Mouse (Mus musculus) forebrain, embryonic 15.5 days (tissue): ENCODE measurements around the gene Dtx3. TPM values are rescaled to one million over a fixed set of nuclear protein-coding genes. Genes with fewer than 3 reads are reported as not detected.

Experiments used
- ATAC-seq: fragments of 200-750 bp; cut with Nextera tagmentation; replicated peaks from 2 replicates; pipeline ENCODE4 v1.8.0; 2017; ENCODE audit warnings: mild to moderate bottlenecking, moderate TSS enrichment, moderate library complexity
- H3K27ac ChIP-seq: fragments of 300-500 bp; sonication (generic); replicated peaks from 2 replicates; pipeline ENCODE4 v1.5.1; 2015; ENCODE audit warnings: mild to moderate bottlenecking, inconsistent platforms
- H3K27me3 ChIP-seq: fragments of 300-500 bp; sonication (generic); 2 replicates; pipeline ENCODE4 v1.6.1; 2015; ENCODE audit warnings: inconsistent platforms
- H3K36me3 ChIP-seq: fragments of 300-500 bp; sonication (generic); 2 replicates; pipeline ENCODE4 v1.6.1; 2015; ENCODE audit warnings: mild to moderate bottlenecking, inconsistent platforms
- H3K4me1 ChIP-seq: fragments of 300-500 bp; sonication (generic); 2 replicates; pipeline ENCODE4 v1.6.1; 2015; ENCODE audit warnings: inconsistent platforms
- H3K4me2 ChIP-seq: fragments of 300-500 bp; sonication (generic); replicated peaks from 2 replicates; pipeline ENCODE4 v1.6.1; 2015; ENCODE audit warnings: mild to moderate bottlenecking, inconsistent platforms
- H3K4me3 ChIP-seq: fragments of 300-500 bp; sonication (generic); 2 replicates; pipeline ENCODE4 v1.5.1; 2015; ENCODE audit warnings: mild to moderate bottlenecking, inconsistent platforms
- H3K9ac ChIP-seq: fragments of 300-500 bp; sonication (generic); replicated peaks from 2 replicates; pipeline ENCODE4 v1.6.1; 2015; ENCODE audit warnings: mild to moderate bottlenecking, inconsistent platforms
- H3K9me3 ChIP-seq: fragments of 300-500 bp; sonication (generic); 2 replicates; pipeline ENCODE4 v1.6.1; 2016; ENCODE audit warnings: inconsistent platforms
- WGBS: fragments of 180-500 bp; shearing (Covaris S2); methylation state at CpG from one replicate; pipeline ENCODE4 v1.1.7; 2015; ENCODE audit warnings: mixed read lengths; 5-methylcytosine and 5-hydroxymethylcytosine counted together
- polyA plus RNA-seq: library from polyadenylated mRNA; unstranded; fragments of >200 nt; fragmentation: Nextera tagmentation; extraction: Ambion mirVana; gene quantifications from 2 replicates; pipeline ENCODE4 v1.2.1, GENCODE M21; 2015

Dtx3 gene
- polyA plus RNA-seq, 1 experiment from 2014 or later = 211 TPM

DNA sequence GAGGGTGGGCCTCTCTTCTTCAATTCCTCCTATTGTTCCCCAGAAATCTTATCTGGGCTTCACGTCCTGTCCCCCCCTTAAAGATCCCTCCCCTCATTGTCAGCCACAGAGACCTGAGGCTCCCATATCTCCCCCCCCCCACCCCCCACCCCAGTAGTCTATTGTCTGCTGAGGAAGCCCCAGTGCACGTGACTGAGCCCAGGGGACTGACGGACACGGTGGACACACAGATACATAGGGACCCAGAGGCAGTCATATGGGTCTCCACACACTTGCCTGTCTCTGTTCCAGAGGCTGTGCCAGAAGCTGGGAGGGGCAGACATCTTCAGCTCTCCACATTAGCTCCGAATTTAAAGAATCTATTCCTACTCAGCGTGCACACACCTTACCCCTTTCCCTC lies 14.0 kb downstream of the Dtx3 start:
- no peak overlapping the region for H3K27ac ChIP-seq
- ATAC-seq = no peak
- H3K4me2 ChIP-seq = no peak overlapping the region
- H3K36me3 ChIP-seq = 0 out of 2 replicates have a peak, but pooled peaks cover 2% of the 10 kb centered on the region
- peaks cover 31% of the 10 kb centered on the region for H3K27me3 ChIP-seq
- H3K9me3 ChIP-seq = no peaks in the 10 kb centered on the region
- no peak overlapping the region for H3K4me3 ChIP-seq
- peaks cover 28% of the 10 kb centered on the region for H3K4me1 ChIP-seq
- H3K9ac ChIP-seq = no peak overlapping the region
- 70% methylated on average over 6 of the region's 6 CpGs for WGBS

DNA sequence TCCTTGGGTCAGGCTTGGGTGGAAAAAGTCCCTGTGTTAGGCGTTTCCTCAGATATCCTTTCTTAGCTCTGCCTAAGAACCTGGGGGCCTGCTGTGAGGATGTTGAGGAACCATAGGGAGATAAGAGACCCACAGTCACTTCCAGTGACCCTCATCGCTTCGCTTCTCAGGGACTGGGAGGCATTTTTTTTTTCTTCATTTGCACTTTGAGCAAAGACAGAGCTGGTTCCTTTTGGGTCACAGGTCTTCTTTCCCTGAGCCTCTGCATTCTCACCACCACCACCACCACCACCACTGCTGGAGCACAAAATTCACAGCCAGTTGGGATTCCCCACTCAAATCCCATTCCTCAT lies 14.9 kb downstream of the Dtx3 start:
- Histone ChIP-seq H3K9ac (no peak overlapping the region), H3K27ac (no peak overlapping the region), H3K9me3 (no peaks in the 10 kb centered on the region), H3K27me3 (peaks cover 38% of the 10 kb centered on the region), H3K4me3 (no peak overlapping the region), H3K4me2 (peak overlapping the region; percentile 31; the same call in 1 of the 2 replicates), H3K36me3 (0 out of 2 replicates have a peak, but pooled peaks cover 2% of the 10 kb centered on the region), H3K4me1 (peaks cover 28% of the 10 kb centered on the region)
- no peak for ATAC-seq
- WGBS = 16% methylated on average over 3 of the region's 3 CpGs

DNA sequence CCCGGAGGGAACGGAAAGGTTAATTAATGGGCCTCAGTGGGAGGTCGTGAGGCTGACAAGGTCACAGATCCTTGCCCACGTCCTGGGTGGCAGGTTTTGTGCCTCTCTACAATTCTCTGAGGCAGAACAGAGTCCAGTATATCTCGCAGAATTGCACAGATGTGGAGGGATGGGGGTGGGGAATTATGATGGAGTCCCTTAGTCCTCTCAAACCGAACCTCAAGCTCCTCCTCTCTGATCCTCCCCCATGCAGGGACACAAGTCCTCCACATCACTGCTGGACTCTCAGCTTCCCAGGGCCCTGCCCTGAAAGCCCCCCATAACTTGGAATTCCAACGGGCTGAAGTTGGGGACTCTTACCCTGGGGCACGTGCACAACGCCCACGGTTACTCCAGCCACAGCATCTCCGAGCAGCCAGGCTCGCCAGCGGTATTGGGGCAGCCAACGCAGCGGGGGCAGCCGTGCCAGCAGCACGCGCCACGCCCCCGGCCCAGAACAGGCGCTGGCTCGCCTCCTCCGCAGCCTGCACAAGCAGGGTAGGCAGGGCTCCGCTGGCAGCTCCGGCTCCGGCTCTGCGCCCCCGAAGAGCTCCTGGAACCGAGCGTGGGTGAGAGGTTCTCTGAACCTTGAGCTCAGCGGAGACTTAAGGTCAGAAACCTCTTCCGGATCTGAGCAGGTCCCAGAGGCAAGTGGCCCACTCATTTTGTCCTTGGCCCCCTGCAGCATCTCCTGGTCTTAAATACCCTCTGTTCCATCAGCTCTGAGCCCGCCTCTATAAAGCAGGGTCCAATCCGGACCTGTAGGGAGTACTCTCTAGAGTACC lies 15.4 kb downstream of the Dtx3 start, which contains the start of gene Slc26a10:
TSS of gene Slc26a10 (minus strand) at position 775 of the 824 bp plus-strand sequence.
- ATAC-seq = peak; percentile 43; the same call in 1 of the 2 replicates
- Histone ChIP-seq H3K9me3 (no peaks in the 10 kb centered on the region), H3K27me3 (peaks cover 38% of the 10 kb centered on the region), H3K36me3 (0 out of 2 replicates have a peak, but pooled peaks cover 2% of the 10 kb centered on the region), H3K4me3 (peak within 1 kb of the TSS; percentile 7), H3K9ac (no peak within 1 kb of the TSS), H3K27ac (no peak within 1 kb of the TSS), H3K4me2 (peak within 1 kb of the TSS; percentile 31), H3K4me1 (peaks cover 28% of the 10 kb centered on the region)
- WGBS = 2% methylated on average over 34 of the region's 34 CpGs

DNA sequence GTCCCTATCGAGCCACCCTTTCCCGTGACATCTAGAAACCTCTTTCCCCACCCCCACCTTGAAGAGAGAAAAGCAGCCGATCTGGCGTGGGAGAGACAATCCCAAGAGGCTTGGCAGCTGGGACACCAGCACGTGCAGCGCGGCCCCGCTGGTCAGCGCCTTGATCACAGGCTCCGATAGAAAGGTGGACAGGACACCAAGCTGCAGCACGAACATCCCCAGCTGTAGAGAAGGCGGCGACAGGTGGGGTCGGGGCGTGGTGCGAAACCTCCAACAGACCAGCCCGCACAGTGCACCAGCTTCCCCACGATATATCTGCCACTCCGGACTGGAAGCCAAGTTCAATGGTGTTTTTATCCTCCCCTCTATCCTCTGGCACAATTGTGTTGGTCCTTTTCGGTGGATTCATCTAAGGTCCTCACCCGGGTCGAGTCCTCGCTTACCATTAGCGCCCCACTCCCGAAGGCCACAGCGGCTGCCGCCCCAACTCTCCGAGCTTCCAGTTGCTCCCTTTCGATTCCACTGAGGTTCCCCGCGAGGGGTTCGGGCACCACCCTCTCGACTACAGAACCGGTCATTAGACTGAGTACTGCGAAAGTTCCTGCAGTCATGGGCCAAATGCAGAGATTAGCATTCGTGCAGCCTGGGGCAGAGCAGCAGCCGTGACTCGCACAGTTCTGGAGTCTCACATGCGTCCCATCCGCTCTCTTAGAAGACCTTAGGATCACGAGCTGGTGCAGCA lies 17.1 kb downstream of the Dtx3 start:
- WGBS = 4% methylated on average over 41 of the region's 41 CpGs
- Histone ChIP-seq H3K27ac (no peak overlapping the region), H3K4me3 (peak overlapping the region; percentile 27), H3K9me3 (no peaks in the 10 kb centered on the region), H3K9ac (no peak overlapping the region), H3K27me3 (peaks cover 42% of the 10 kb centered on the region), H3K36me3 (0 out of 2 replicates have a peak, but pooled peaks cover 2% of the 10 kb centered on the region), H3K4me1 (peaks cover 23% of the 10 kb centered on the region), H3K4me2 (peak overlapping the region; percentile 41)
- no peak for ATAC-seq

DNA sequence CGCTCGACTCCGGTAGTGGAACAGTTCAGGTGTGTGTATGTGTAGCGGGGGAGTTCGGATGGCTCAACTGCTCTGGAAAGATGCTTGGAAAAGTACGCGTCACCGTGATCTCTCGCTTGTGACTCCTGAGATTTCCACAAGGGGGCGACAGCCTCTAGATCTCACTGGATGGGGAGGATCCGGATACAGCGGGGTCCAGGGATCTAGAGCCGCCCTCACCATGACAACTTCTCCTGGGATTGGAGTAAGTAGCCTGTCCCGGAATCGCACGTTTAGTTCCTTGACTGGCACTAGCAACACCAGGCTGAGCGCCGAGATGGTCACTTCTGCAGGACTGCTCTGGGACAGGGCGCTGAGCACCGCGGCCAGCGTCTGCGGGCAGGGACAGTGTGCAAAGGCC lies 17.8 kb downstream of the Dtx3 start:
- no peak overlapping the region for H3K27ac ChIP-seq
- H3K4me1 ChIP-seq = peaks cover 23% of the 10 kb centered on the region
- peak overlapping the region; percentile 41 for H3K4me2 ChIP-seq
- WGBS = 1% methylated on average over 23 of the region's 23 CpGs
- H3K36me3 ChIP-seq = 0 out of 2 replicates have a peak, but pooled peaks cover 2% of the 10 kb centered on the region
- peak; percentile 54 for ATAC-seq
- H3K4me3 ChIP-seq = peak overlapping the region; percentile 27
- peaks cover 44% of the 10 kb centered on the region for H3K27me3 ChIP-seq
- no peak overlapping the region for H3K9ac ChIP-seq
- no peaks in the 10 kb centered on the region for H3K9me3 ChIP-seq

DNA sequence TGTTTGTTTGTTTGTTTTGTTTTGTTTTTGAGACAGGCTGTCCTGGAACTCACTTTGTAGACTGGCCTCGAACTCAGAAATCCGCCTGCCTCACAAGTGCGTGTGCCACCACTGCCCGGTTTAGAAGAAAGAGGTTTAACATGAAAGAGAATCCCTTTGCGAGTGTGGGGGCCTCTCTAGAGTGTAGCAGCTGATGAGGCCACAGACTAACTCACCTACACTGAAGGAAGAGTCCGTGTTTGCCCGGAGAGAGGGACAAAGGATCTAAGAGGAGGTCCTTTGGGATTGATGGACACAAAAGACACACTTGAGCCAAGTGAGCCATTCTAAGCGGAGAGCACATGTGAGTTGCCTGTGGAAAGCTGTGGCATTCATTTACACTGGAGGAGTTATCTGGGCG lies 18.3 kb downstream of the Dtx3 start:
- Histone ChIP-seq H3K27me3 (peaks cover 44% of the 10 kb centered on the region), H3K4me1 (peaks cover 23% of the 10 kb centered on the region), H3K9ac (no peak overlapping the region), H3K4me3 (no peak overlapping the region), H3K27ac (no peak overlapping the region), H3K4me2 (peak overlapping the region; percentile 24; the same call in 1 of the 2 replicates), H3K36me3 (no peaks in the 10 kb centered on the region), H3K9me3 (no peaks in the 10 kb centered on the region)
- ATAC-seq = no peak
- WGBS = 17% methylated on average over 9 of the region's 9 CpGs

DNA sequence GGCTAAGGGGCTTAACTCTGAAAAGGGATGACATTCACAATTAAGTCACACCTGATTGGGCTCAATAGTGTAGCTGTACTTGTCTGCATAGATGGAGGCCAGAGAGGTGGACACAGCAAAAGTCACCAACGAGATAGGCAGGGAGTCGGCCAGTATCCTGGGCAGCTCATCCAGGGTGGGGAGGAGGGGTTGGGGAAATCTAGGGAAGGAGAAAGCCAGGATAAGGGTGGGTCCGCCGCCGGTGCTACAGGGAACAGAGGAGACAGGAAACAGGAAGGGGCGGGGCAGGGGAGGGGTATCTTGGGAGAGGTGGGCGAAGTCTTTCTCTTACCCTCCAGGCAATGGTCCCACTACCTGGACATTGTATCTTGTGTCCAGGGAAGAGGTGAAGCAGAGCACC lies 18.8 kb downstream of the Dtx3 start:
- Histone ChIP-seq H3K9ac (no peak overlapping the region), H3K27me3 (peaks cover 45% of the 10 kb centered on the region), H3K27ac (no peak overlapping the region), H3K36me3 (no peaks in the 10 kb centered on the region), H3K4me1 (peaks cover 23% of the 10 kb centered on the region), H3K9me3 (no peaks in the 10 kb centered on the region), H3K4me2 (no peak overlapping the region), H3K4me3 (no peak overlapping the region)
- ATAC-seq = no peak
- 8% methylated on average over 7 of the region's 7 CpGs for WGBS

DNA sequence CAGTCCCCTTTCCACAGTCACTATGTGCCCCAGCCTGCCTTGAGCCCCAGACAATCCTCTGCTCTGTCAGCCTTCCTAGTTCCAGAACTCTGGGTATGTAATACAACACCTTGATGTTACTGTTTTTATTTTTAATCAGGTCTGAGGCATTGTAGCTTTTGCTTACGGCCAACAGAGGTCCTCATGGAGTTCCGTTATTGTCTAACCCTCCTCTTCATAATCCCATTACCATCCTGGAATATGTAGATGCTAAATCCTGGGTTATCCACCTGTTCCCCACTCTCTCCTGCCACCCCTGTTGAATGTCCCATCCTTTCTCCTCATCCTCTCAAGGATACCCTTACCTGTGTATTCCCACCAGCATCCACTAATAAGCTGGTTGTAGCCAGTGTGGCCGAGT lies 19.3 kb downstream of the Dtx3 start:
- peaks cover 23% of the 10 kb centered on the region for H3K4me1 ChIP-seq
- no peak overlapping the region for H3K27ac ChIP-seq
- no peaks in the 10 kb centered on the region for H3K36me3 ChIP-seq
- ATAC-seq = no peak
- no peak overlapping the region for H3K4me3 ChIP-seq
- no peaks in the 10 kb centered on the region for H3K9me3 ChIP-seq
- H3K27me3 ChIP-seq = peaks cover 51% of the 10 kb centered on the region
- no peak overlapping the region for H3K9ac ChIP-seq
- WGBS = 29% methylated on average over 3 of the region's 3 CpGs
- H3K4me2 ChIP-seq = no peak overlapping the region

DNA sequence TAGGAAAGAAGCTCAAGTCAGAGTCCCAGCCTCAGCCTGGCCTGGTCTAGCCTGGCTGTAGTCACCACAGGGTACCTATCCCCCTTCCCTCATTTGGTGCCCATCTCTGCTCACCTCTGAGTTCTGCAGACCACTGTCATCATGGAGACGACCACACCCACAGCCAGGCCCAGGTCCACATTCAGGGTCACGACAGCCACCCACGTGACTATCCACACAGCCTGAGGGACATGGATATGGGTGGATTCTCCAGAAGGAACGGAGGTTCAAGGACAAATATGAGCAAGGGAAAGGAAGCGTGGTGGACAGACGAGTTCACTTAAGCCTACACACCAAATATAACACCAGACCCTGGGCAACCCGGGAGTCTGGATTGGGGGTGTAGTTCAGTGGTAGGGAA lies 21.4 kb downstream of the Dtx3 start:
- peaks cover 61% of the 10 kb centered on the region for H3K27me3 ChIP-seq
- no peak overlapping the region for H3K4me2 ChIP-seq
- WGBS = 91% methylated on average over 7 of the region's 7 CpGs
- peaks cover 28% of the 10 kb centered on the region for H3K4me1 ChIP-seq
- H3K9me3 ChIP-seq = no peaks in the 10 kb centered on the region
- H3K27ac ChIP-seq = no peak overlapping the region
- no peak overlapping the region for H3K9ac ChIP-seq
- no peak for ATAC-seq
- 0 out of 2 replicates have a peak, but pooled peaks cover 4% of the 10 kb centered on the region for H3K36me3 ChIP-seq
- H3K4me3 ChIP-seq = no peak overlapping the region

DNA sequence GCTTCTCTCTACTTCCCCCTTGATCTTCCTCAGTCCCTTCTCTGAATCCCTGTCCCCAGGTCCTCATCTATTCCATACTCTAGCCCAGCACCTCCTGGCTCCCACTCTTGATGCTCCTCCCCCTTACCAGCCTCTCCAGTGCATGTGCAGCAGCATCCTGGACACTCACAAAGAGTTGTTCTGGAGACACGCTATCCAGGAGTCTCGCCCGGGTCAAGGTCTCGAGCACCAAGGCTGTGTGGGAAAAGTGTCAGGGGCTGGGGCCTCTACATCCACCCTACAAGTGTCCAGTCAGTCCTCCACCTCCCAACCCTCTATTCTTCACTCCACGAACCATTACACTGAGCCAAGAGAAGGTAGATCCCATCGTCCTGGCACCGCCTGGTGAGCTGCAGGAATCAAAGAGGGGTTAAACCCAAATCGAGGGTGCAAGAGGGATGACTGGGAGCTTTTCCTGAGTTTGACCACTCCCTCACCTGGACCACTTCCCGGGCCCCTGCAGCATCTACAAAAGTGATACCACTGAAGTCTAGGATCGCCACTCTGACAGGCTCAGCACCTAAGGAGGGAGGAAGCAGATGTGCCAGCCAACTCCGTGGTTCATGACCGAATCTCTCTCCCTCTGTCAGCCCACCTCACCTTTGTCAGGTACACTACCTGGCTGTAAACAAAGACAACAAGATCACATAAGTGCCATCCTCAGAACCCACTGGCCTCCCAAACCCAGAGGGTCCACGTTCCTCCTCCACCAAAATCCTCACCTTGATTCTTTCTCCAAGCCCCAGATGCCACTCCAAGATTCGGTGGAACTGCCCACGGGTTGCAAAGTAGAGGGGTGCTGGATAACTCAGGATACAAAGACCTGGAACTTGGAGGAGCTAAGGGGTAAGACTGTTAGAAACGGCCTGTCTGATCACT lies 22.1 kb downstream of the Dtx3 start:
- Histone ChIP-seq H3K4me2 (no peak overlapping the region), H3K9ac (no peak overlapping the region), H3K4me1 (peaks cover 25% of the 10 kb centered on the region), H3K27ac (no peak overlapping the region), H3K4me3 (no peak overlapping the region), H3K36me3 (0 out of 2 replicates have a peak, but pooled peaks cover 4% of the 10 kb centered on the region), H3K27me3 (peaks cover 61% of the 10 kb centered on the region), H3K9me3 (no peaks in the 10 kb centered on the region)
- WGBS = 84% methylated on average over 16 of the region's 16 CpGs
- no peak for ATAC-seq

DNA sequence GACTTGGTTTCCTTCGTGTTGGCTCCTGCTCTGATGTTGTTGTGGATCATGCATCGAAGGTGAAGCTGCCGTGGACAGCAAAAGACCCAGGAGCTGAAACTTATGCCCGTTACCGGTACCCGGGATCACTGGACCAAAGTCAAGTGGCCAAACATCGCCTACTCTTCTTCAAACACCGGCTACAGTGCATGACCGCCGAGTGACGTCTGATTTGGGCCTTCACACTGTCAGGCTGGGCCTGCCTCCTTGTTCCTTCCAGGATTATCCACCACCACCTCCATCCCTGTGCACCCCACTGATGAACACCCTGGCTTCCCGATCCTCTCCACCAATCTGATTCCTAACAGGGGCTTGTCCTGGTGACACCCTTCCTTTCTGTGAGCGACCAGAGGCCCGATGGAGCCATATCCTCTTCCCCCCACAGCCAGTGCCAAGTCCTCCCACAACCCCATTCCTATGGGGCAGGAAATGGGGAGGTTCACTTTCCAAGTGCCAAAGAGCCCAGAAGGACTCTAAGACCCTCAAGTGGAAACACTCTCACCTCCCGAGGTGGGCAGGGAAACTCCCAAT lies 23.8 kb downstream of the Dtx3 start:
- peaks cover 63% of the 10 kb centered on the region for H3K27me3 ChIP-seq

More for the DNA sequence above, 23.8 kb downstream of the Dtx3 start:
- H3K36me3 ChIP-seq = 0 out of 2 replicates have a peak, but pooled peaks cover 4% of the 10 kb centered on the region
- no peak overlapping the region for H3K9ac ChIP-seq
- no peak for ATAC-seq
- WGBS = 89% methylated on average over 15 of the region's 15 CpGs
- H3K4me1 ChIP-seq = peaks cover 21% of the 10 kb centered on the region
- no peaks in the 10 kb centered on the region for H3K9me3 ChIP-seq
- no peak overlapping the region for H3K27ac ChIP-seq
- no peak overlapping the region for H3K4me2 ChIP-seq
- H3K4me3 ChIP-seq = no peak overlapping the region
